Mouse (Mus musculus) G1E (cell line): ENCODE data around the gene Fkrp. TPM values are rescaled to one million over a fixed set of nuclear protein-coding genes. Genes with fewer than 3 reads are reported as not detected.
A peak's percentile ranks its signal among the peaks of the same experiment; 100 is the strongest.

ENCODE experiments used
- ATAC-seq: 2 replicates; pipeline ENCODE4 v1.8.0; 2016; ENCODE audit warnings: mild to moderate bottlenecking; ENCODE audit not compliant: insufficient number of reproducible peaks, poor library complexity, low FRiP score, severe bottlenecking; ENCODE audit errors: extremely low read depth
- DNase-seq: peaks from one replicate; pipeline ENCODE4 v3.0.0; 2012; ENCODE audit warnings: low spot score
- H3K27me3 ChIP-seq: 2 replicates; pipeline ENCODE4 v1.6.1; 2012; ENCODE audit warnings: mild to moderate bottlenecking, low read length, inconsistent platforms; ENCODE audit not compliant: insufficient read depth
- H3K36me3 ChIP-seq: replicated peaks from 2 replicates; pipeline ENCODE3; 2012; ENCODE audit warnings: mild to moderate bottlenecking, inconsistent platforms
- H3K4me1 ChIP-seq: 2 replicates; pipeline ENCODE4 v1.6.1; 2012; ENCODE audit warnings: low read depth, low read length, inconsistent platforms, mixed read lengths; ENCODE audit not compliant: insufficient read depth
- H3K4me3 ChIP-seq: 2 replicates; pipeline ENCODE4 v1.5.1; 2012; ENCODE audit warnings: low read depth, mild to moderate bottlenecking, inconsistent platforms, low read length, moderate library complexity, mixed read lengths
- H3K9me3 ChIP-seq: replicated peaks from 2 replicates; pipeline ENCODE4 v1.6.1; 2012; ENCODE audit warnings: inconsistent platforms
- CTCF ChIP-seq: IDR thresholded peaks from 2 replicates; pipeline ENCODE4 v1.5.1; 2012; ENCODE audit warnings: low read depth, low read length, inconsistent platforms, mixed read lengths
- GATA1 ChIP-seq: IDR thresholded peaks from 2 replicates; pipeline ENCODE4 v1.6.1; 2012; ENCODE audit warnings: borderline replicate concordance, low read length, inconsistent platforms, mixed read lengths
- GATA2 ChIP-seq: IDR thresholded peaks from 2 replicates; pipeline ENCODE4 v1.6.1; 2012; ENCODE audit warnings: low read depth, low read length, inconsistent platforms, borderline replicate concordance
- POLR2AphosphoS5 ChIP-seq: IDR thresholded peaks from 2 replicates; pipeline ENCODE4 v1.6.1; 2012; ENCODE audit warnings: low read depth, low read length, inconsistent platforms; ENCODE audit not compliant: insufficient replicate concordance
- TAL1 ChIP-seq: conservative IDR thresholded peaks from 2 replicates; pipeline ENCODE4 v1.6.1; 2012; ENCODE audit warnings: low read depth, low read length, inconsistent platforms, mixed read lengths
- polyA plus RNA-seq: library from polyadenylated mRNA; stranded (reverse); fragments of >175 nt; gene quantifications from 2 replicates; pipeline ENCODE4 v1.2.3, GENCODE M21; 2012
- total RNA-seq, 2 experiments: library from RNA; stranded (forward) in 1 of 2; stranded (reverse) in 1 of 2; fragments of 200-1000 nt in 1 of 2; fragments of >200 nt in 1 of 2; fragmentation: Nextera tagmentation in 1 of 2; gene quantifications; 2 replicates each; pipeline ENCODE4 v1.2.3; 2014 to 2017

Fkrp gene
- total and polyA plus RNA-seq, 3 experiments = 11.3 to 30.6 (median 18.0) TPM

GRCm38 (mm10) chr7:16820271-16820763 is 3.8 kb upstream of the Fkrp start:
- TF ChIP-seq TAL1 (no peak), CTCF (no peak), GATA1 (no peak)
- ATAC-seq = no peak
- peaks cover 73% of the 10 kb centered on the region for H3K36me3 ChIP-seq
- no peak for DNase-seq
- H3K9me3 ChIP-seq = no peaks in the 10 kb centered on the region
- H3K4me3 ChIP-seq = no peak overlapping the region
- peaks cover 64% of the 10 kb centered on the region for H3K4me1 ChIP-seq
- no peaks in the 10 kb centered on the region for H3K27me3 ChIP-seq

GRCm38 (mm10) chr7:16819794-16820193 is 3.3 kb upstream of the Fkrp start:
- TF ChIP-seq GATA1 (no peak), TAL1 (no peak), POLR2AphosphoS5 (no peak), GATA2 (no peak), CTCF (no peak)
- Histone ChIP-seq H3K4me1 (peaks cover 68% of the 10 kb centered on the region), H3K27me3 (no peaks in the 10 kb centered on the region), H3K36me3 (peaks cover 73% of the 10 kb centered on the region), H3K9me3 (no peaks in the 10 kb centered on the region), H3K4me3 (no peak overlapping the region)
- DNase-seq = no peak
- ATAC-seq = peak; percentile 9; the same call in 1 of the 2 replicates

- no peak for ATAC-seq
- peaks cover 73% of the 10 kb centered on the region for H3K36me3 ChIP-seq
- TF ChIP-seq POLR2AphosphoS5 = no peak
- no peak for TF ChIP-seq GATA1
- no peak for TF ChIP-seq CTCF
- no peak for TF ChIP-seq TAL1
- TF ChIP-seq GATA2 = no peak
- peak overlapping the region; percentile 80; the same call in 1 of the 2 replicates for H3K4me3 ChIP-seq
- H3K27me3 ChIP-seq = no peaks in the 10 kb centered on the region
- no peaks in the 10 kb centered on the region for H3K9me3 ChIP-seq
- no peak for DNase-seq
- H3K4me1 ChIP-seq = peaks cover 67% of the 10 kb centered on the region
Measured at GRCm38 (mm10) chr7:16817693-16818092, 1.2 kb upstream of the Fkrp start.

GRCm38 (mm10) chr7:16816078-16816474 is 456 bp downstream of the Fkrp start:
- DNase-seq (peak; percentile 94), ATAC-seq (no peak)
- Histone ChIP-seq H3K36me3 (peaks cover 73% of the 10 kb centered on the region), H3K4me1 (peaks cover 58% of the 10 kb centered on the region), H3K9me3 (peaks cover 5% of the 10 kb centered on the region), H3K4me3 (peak overlapping the region; percentile 80), H3K27me3 (no peaks in the 10 kb centered on the region)
- TF ChIP-seq CTCF (no peak), POLR2AphosphoS5 (no peak), GATA2 (no peak), TAL1 (no peak)

- Histone ChIP-seq H3K9me3 (peaks cover 10% of the 10 kb centered on the region), H3K4me3 (peak within 1 kb of the TSS; percentile 80), H3K27me3 (no peaks in the 10 kb centered on the region), H3K36me3 (peaks cover 73% of the 10 kb centered on the region), H3K4me1 (peaks cover 57% of the 10 kb centered on the region)
- DNase-seq (no peak), ATAC-seq (no peak)
- TF ChIP-seq POLR2AphosphoS5 = no peak
- no peak for TF ChIP-seq TAL1
- no peak for TF ChIP-seq CTCF
- no peak for TF ChIP-seq GATA1
- TF ChIP-seq GATA2 = no peak
Measured at GRCm38 (mm10) chr7:16815351-16815941, 1.1 kb downstream of the Fkrp start, which contains the start of gene Strn4. Strn4 (plus strand) TSS chr7:16815889.

GRCm38 (mm10) chr7:16812505-16812904 is 4.0 kb downstream of the Fkrp start:
- Histone ChIP-seq H3K27me3 (no peaks in the 10 kb centered on the region), H3K9me3 (peaks cover 10% of the 10 kb centered on the region), H3K4me3 (no peak overlapping the region), H3K36me3 (peaks cover 78% of the 10 kb centered on the region), H3K4me1 (peaks cover 35% of the 10 kb centered on the region)
- ATAC-seq (no peak), DNase-seq (no peak)
- TF ChIP-seq GATA1 (no peak), POLR2AphosphoS5 (no peak), CTCF (no peak), TAL1 (no peak), GATA2 (no peak)
